ENCODE assay signal across 1 mouse cellular context in genomic region chr2:73278131-73278854, GRCm38 (mm10).
A peak's percentile ranks its signal among the peaks of the same experiment; 100 is the strongest.
TF ChIP-seq lines count a peak whose summit lies in the region.

No protein-coding gene starts in this region.

TF ChIP-seq in CH12.LX, 34 proteins besides CTCF, POLR2A, EP300 and RAD21:
- TF ChIP-seq IRF4 (IDR thresholded peaks at IDR 0.05; ENCODE audit: low read depth, low read length) (no peak), POLR2AphosphoS2 (IDR thresholded peaks at IDR 0.05; ENCODE audit: low read depth, low read length) (no peak), GABPA (IDR thresholded peaks at IDR 0.05; ENCODE audit: insufficient replicate concordance, low read depth, low read length) (no peak), KAT2A (IDR thresholded peaks at IDR 0.05; ENCODE audit: insufficient replicate concordance, low read length) (no peak), NRF1 (IDR thresholded peaks at IDR 0.05; ENCODE audit: low read depth, low read length) (no peak), ZNF384 (IDR thresholded peaks at IDR 0.05; ENCODE audit: low read depth, low read length) (peak; percentile 37; the same call in 1 of the 2 replicates), NELFE (IDR thresholded peaks at IDR 0.05; ENCODE audit: low read depth, low read length) (no peak; the same call in 1 of the 2 replicates), MAZ (IDR thresholded peaks at IDR 0.05; ENCODE audit: low read depth, low read length) (no peak), ETS1 (conservative IDR thresholded peaks at IDR 0.05; ENCODE audit: low read depth, low read length) (no peak), ZMIZ1 (IDR thresholded peaks at IDR 0.05; ENCODE audit: low read depth, low read length) (no peak), ZC3H11A (IDR thresholded peaks at IDR 0.05; ENCODE audit: low read depth, low read length) (peak; percentile 60), JUND (conservative IDR thresholded peaks at IDR 0.05; ENCODE audit: low read depth, low read length) (no peak), MYC (IDR thresholded peaks at IDR 0.05; ENCODE audit: low read depth, low read length) (0 out of 2 replicates have a peak, but pooled peaks have one; percentile 34), SMC3 (IDR thresholded peaks at IDR 0.05; ENCODE audit: low read depth, low read length) (peak; percentile 84), RCOR1 (conservative IDR thresholded peaks at IDR 0.05; ENCODE audit: low read depth, low read length) (no peak), JUN (IDR thresholded peaks at IDR 0.05; ENCODE audit: insufficient read depth, low read depth, low read length) (no peak), USF1 (IDR thresholded peaks at IDR 0.05; ENCODE audit: low read depth, low read length) (no peak), HCFC1 (IDR thresholded peaks at IDR 0.05; ENCODE audit: low read depth, low read length) (no peak), BHLHE40 (IDR thresholded peaks at IDR 0.05; ENCODE audit: low read depth, low read length) (no peak)
